Mouse (Mus musculus) lung, postnatal 0 days (tissue): ENCODE data around the gene Gm20388. TPM values are rescaled to one million over a fixed set of nuclear protein-coding genes. Genes with fewer than 3 reads are reported as not detected.

Experiments used
- ATAC-seq: fragments of 200-750 bp; cut with Nextera tagmentation; 2 replicates; pipeline ENCODE4 v1.8.0; 2017; ENCODE audit warnings: moderate library complexity
- DNase-seq: peaks from one replicate; pipeline ENCODE4 v3.0.0-alpha.2; 2016; ENCODE audit warnings: low spot score
- H3K27ac ChIP-seq: fragments of 300-500 bp; sonication (generic); 2 replicates; pipeline ENCODE4 v1.5.1; 2014; ENCODE audit warnings: antibody characterized with exemption, mild to moderate bottlenecking, low read length, mixed read lengths
- H3K27me3 ChIP-seq: fragments of 300-500 bp; sonication (generic); replicated peaks from 2 replicates; pipeline ENCODE4 v1.6.1; 2014; ENCODE audit warnings: low read length, mixed read lengths; ENCODE audit not compliant: insufficient read depth
- H3K36me3 ChIP-seq: fragments of 300-500 bp; sonication (generic); 2 replicates; pipeline ENCODE4 v1.6.1; 2014; ENCODE audit warnings: low read length, mixed read lengths; ENCODE audit not compliant: insufficient read depth
- H3K4me1 ChIP-seq: fragments of 300-500 bp; sonication (generic); 2 replicates; pipeline ENCODE4 v1.6.1; 2014; ENCODE audit warnings: antibody characterized with exemption, low read depth, low read length, mixed read lengths; ENCODE audit not compliant: insufficient read depth
- H3K4me2 ChIP-seq: fragments of 300-500 bp; sonication (generic); replicated peaks from 2 replicates; pipeline ENCODE4 v1.6.1; 2014; ENCODE audit warnings: low read depth, mild to moderate bottlenecking, low read length, moderate library complexity, mixed read lengths
- H3K4me3 ChIP-seq: fragments of 300-500 bp; sonication (generic); 2 replicates; pipeline ENCODE4 v1.5.1; 2014; ENCODE audit warnings: low read depth, low read length
- H3K9ac ChIP-seq: fragments of 300-500 bp; sonication (generic); replicated peaks from 2 replicates; pipeline ENCODE4 v1.6.1; 2014; ENCODE audit warnings: low read depth, mild to moderate bottlenecking
- H3K9me3 ChIP-seq: fragments of 300-500 bp; sonication (generic); 2 replicates; pipeline ENCODE4 v1.6.1; 2016; ENCODE audit warnings: low read length, mixed read lengths
- CTCF ChIP-seq: IDR thresholded peaks from 2 replicates; pipeline ENCODE4 v1.5.1; 2016; ENCODE audit warnings: antibody characterized with exemption, mild to moderate bottlenecking
- EP300 ChIP-seq: IDR thresholded peaks from 2 replicates; pipeline ENCODE4 v1.6.1; 2016; ENCODE audit warnings: antibody characterized with exemption, mild to moderate bottlenecking, control low read depth
- WGBS: fragments of 180-500 bp; shearing (Covaris S2); extraction: QIAGEN DNeasy Blood & Tissue Kit; methylation state at CpG from one replicate; pipeline ENCODE4 v1.1.7; 2014; 5-methylcytosine and 5-hydroxymethylcytosine counted together
- polyA plus RNA-seq: library from polyadenylated mRNA; unstranded; fragments of >200 nt; fragmentation: Nextera tagmentation; extraction: Ambion mirVana; gene quantifications from 2 replicates; pipeline ENCODE4 v1.2.1, GENCODE M21; 2015

Gm20388 gene
- polyA plus RNA-seq, 1 experiment from 2014 or later: not detected

DNA sequence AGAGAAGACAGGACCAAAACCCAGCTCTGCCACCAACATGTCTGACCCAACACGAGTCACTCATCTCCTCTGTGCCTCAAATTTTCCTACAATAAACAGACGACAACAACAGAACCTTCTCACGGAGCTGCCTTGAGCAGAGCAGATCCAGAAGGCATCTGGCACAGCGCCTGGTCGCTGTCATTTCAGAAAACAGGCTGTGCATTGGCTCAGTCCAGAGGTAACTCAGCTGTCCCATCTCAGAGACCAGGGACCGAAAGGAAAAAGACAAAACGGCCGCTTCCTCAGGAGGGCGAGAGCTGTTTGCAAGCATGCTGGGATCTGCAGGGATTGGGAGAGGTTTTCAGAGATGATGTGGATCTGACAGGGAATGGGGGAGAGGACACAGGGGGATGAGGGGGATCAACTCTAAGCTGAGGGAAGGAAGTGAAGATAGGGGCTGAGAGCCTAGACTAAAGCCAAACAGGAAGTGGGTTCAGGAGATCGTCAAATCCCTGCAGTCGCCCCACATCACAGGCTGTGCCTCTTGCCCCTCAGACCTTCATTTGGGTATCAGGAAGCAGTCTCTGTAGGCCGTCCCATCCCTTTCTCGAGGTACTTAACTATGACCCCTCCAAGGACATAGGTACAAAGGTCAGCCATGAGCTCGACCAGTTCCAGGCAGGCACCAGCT lies 4067.7 kb downstream of the Gm20388 start:
- Histone ChIP-seq H3K27ac (peak overlapping the region; percentile 62; the same call in 1 of the 2 replicates), H3K4me2 (peak overlapping the region; percentile 14; the same call in 1 of the 2 replicates), H3K4me1 (no peaks in the 10 kb centered on the region), H3K9me3 (no peaks in the 10 kb centered on the region), H3K27me3 (no peaks in the 10 kb centered on the region), H3K36me3 (no peaks in the 10 kb centered on the region), H3K9ac (no peak overlapping the region), H3K4me3 (no peak overlapping the region)
- 41% methylated on average over 14 of the region's 14 CpGs for WGBS
- ATAC-seq: peak; percentile 38
- TF ChIP-seq CTCF (no peak), EP300 (no peak)
- peak; percentile 67 for DNase-seq

- Histone ChIP-seq H3K27me3 (no peaks in the 10 kb centered on the region), H3K4me1 (no peaks in the 10 kb centered on the region), H3K4me2 (peak overlapping the region; percentile 14; the same call in 1 of the 2 replicates), H3K9me3 (no peaks in the 10 kb centered on the region), H3K4me3 (no peak overlapping the region), H3K27ac (0 out of 2 replicates have a peak overlapping the region, but pooled peaks have one; percentile 62), H3K9ac (no peak overlapping the region), H3K36me3 (no peaks in the 10 kb centered on the region)
- no peak for DNase-seq
- ATAC-seq: no peak
- 66% methylated on average over 8 of the region's 8 CpGs for WGBS
- TF ChIP-seq EP300: no peak
- TF ChIP-seq CTCF: no peak
Measured at GRCm38 (mm10) chr8:123978926-123979325, 4068.3 kb downstream of the Gm20388 start.

DNA sequence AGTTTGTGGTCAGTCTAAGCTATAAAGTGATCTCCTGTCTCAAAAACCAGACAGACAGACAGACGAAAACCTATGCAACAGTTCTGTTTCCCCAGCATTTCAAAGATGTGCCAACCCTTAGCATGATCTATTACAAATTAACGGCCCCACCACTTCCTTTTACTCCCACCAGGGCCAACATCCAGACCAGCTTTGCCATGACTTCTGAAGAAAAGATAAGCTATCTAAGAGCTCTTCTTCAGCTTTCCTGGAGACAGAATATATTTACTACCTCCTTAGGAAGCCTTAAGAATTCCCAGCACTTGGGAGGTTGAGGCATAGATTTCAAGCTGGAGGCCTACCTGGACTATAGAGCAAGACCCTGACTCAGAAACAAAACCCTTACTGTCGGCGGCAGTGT lies 4069.6 kb downstream of the Gm20388 start:
- 74% methylated on average over 4 of the region's 4 CpGs for WGBS

DNA sequence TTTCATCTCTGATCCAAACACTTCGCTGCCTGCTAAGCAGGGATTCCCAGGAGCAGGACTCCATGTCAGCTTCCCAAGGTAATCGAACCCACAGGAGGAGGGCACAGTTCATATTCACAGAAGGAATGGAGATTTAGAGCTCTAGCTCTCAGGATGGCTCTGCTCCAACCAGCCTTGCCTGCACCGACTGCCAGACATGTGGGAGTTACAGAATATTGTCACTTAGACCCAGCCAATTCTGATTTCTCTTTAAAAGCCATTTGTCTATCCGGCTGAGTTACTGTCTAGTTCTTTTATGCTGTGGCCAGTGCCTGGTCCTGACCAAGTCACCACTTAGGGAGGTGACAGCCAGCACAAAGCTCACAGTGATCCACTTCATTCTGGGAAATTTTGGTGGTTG lies 4071.0 kb downstream of the Gm20388 start:
- ATAC-seq (no peak), DNase-seq (no peak)
- peak overlapping the region; percentile 98; the same call in 1 of the 2 replicates for H3K4me2 ChIP-seq
- no peaks in the 10 kb centered on the region for H3K9me3 ChIP-seq
- no peak overlapping the region for H3K9ac ChIP-seq
- no peaks in the 10 kb centered on the region for H3K36me3 ChIP-seq
- TF ChIP-seq EP300 (no peak), CTCF (no peak)
- no peaks in the 10 kb centered on the region for H3K4me1 ChIP-seq
- 32% methylated on average over 4 of the region's 4 CpGs for WGBS
- H3K27me3 ChIP-seq: no peaks in the 10 kb centered on the region
- 0 out of 2 replicates have a peak overlapping the region, but pooled peaks have one; percentile 71 for H3K4me3 ChIP-seq
- no peak overlapping the region for H3K27ac ChIP-seq

More for the DNA sequence above, 4069.6 kb downstream of the Gm20388 start:
- H3K36me3 ChIP-seq: no peaks in the 10 kb centered on the region
- no peak overlapping the region for H3K4me2 ChIP-seq
- H3K27me3 ChIP-seq: no peaks in the 10 kb centered on the region
- H3K4me3 ChIP-seq: no peak overlapping the region
- ATAC-seq: no peak
- H3K9me3 ChIP-seq: no peaks in the 10 kb centered on the region
- no peak for TF ChIP-seq EP300
- no peak for TF ChIP-seq CTCF
- H3K9ac ChIP-seq: no peak overlapping the region
- DNase-seq: no peak
- H3K4me1 ChIP-seq: no peaks in the 10 kb centered on the region
- no peak overlapping the region for H3K27ac ChIP-seq

DNA sequence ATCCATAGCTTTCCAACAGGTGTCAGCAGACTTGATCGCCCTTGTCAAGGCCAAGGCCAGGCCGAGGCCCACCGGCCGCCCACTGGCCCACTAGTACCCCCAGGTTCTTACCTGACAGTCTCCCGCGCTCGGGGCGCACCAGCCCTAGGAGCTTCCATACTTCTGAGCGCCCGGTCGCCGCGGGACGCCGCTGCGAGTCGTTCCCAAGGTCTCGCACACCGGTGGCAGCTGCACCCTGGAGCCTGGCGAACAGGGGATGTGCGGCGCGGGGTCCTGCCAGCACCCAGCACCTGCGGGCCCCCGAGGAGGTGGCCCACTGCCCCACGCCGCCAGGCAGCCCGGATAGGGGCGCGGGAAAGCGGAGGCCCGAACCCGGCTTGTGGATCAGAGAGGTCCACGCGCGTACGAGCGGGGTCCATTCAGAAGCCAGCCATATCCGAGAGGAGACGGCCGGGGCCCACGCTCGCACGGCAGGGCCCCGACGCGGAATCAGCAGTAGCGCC lies 4071.7 kb downstream of the Gm20388 start:
- Histone ChIP-seq H3K27me3 (no peaks in the 10 kb centered on the region), H3K36me3 (no peaks in the 10 kb centered on the region), H3K4me1 (no peaks in the 10 kb centered on the region), H3K27ac (peak overlapping the region; percentile 77), H3K9me3 (no peaks in the 10 kb centered on the region), H3K9ac (peak overlapping the region; percentile 50), H3K4me3 (peak overlapping the region; percentile 71), H3K4me2 (peak overlapping the region; percentile 98)
- 1% methylated on average over 38 of the region's 48 CpGs for WGBS
- DNase-seq: peak; percentile 15
- no peak for TF ChIP-seq EP300
- no peak; the same call in 1 of the 2 replicates for TF ChIP-seq CTCF
- ATAC-seq: peak; percentile 14

DNA sequence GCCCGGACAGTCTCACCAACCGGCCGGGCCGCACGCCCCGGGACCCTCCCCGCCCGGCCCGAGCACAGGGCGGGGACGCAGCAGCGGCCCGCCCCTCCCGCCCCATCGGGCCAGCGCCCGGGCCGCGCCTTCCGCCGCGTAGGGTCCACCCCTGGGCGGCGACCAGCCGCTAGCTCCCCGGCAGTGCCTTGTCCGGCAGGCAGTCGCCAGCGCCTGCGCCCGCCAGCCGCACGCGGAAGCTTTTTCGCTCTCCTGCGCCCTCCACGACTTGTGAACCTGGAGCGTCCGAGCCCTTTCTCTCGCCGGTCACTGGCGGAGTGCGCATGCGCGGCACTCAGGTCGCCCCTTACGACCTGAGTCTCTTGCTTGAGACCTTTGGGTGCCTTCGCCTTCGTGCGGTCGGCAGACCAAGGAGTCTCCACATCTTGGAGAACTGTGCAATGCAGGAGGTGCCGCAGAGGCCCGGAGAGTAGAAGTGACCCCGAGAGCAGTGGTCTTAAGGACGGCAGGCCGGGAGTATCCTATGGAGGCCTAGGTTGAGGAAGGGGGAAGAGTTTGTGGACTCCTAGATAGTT lies 4072.3 kb downstream of the Gm20388 start, which contains the start of gene Abcb10:
Gene Abcb10, minus strand, starts transcription at position 297 of the 575 bp plus-strand sequence.
- peak within 1 kb of the TSS; percentile 50 for H3K9ac ChIP-seq
- peak within 1 kb of the TSS; percentile 98 for H3K4me2 ChIP-seq
- H3K4me3 ChIP-seq: peak within 1 kb of the TSS; percentile 71
- TF ChIP-seq CTCF: no peak
- TF ChIP-seq EP300: no peak
- H3K27me3 ChIP-seq: no peaks in the 10 kb centered on the region
- DNase-seq: peak; percentile 97
- H3K9me3 ChIP-seq: no peaks in the 10 kb centered on the region
- H3K27ac ChIP-seq: peak within 1 kb of the TSS; percentile 77
- H3K4me1 ChIP-seq: no peaks in the 10 kb centered on the region
- WGBS: 1% methylated on average over 33 of the region's 56 CpGs
- no peaks in the 10 kb centered on the region for H3K36me3 ChIP-seq
- ATAC-seq: peak; percentile 98
